Mouse (Mus musculus) hindbrain, embryonic 10.5 days (tissue): ENCODE measurements at regions not wholly inside any gene's neighbourhood (a gene's known extent, or its start where the extent isn't known, plus 50 kb on each side); places are given as distances from the start of the nearest gene placed in this dataset.
A peak's percentile ranks its signal among the peaks of the same experiment; 100 is the strongest.

ENCODE experiments used
- DNase-seq: peaks from one replicate; pipeline ENCODE4 v3.0.0-alpha.2; 2017; ENCODE audit warnings: low spot score
- H3K27ac ChIP-seq: fragments of 300-500 bp; sonication (generic); 2 replicates; pipeline ENCODE4 v1.5.1; 2016; ENCODE audit warnings: mild to moderate bottlenecking, moderate library complexity
- H3K27me3 ChIP-seq: fragments of 300-500 bp; sonication (generic); 2 replicates; pipeline ENCODE4 v1.6.1; 2016; ENCODE audit warnings: mild to moderate bottlenecking; ENCODE audit not compliant: poor library complexity, insufficient read depth, severe bottlenecking
- H3K36me3 ChIP-seq: fragments of 300-500 bp; sonication (generic); 2 replicates; pipeline ENCODE4 v1.6.1; 2016; ENCODE audit warnings: mild to moderate bottlenecking, moderate library complexity
- H3K4me1 ChIP-seq: fragments of 300-500 bp; sonication (generic); replicated peaks from 2 replicates; pipeline ENCODE4 v1.6.1; 2016; ENCODE audit warnings: mild to moderate bottlenecking
- H3K4me3 ChIP-seq: fragments of 300-500 bp; sonication (generic); 2 replicates; pipeline ENCODE4 v1.5.1; 2016; ENCODE audit warnings: mild to moderate bottlenecking, moderate library complexity
- H3K9me3 ChIP-seq: fragments of 300-500 bp; sonication (generic); 2 replicates; pipeline ENCODE4 v1.6.1; 2016; ENCODE audit warnings: mild to moderate bottlenecking, moderate library complexity
- WGBS: fragments of 180-500 bp; shearing (Covaris S2); methylation state at CpG from one replicate; pipeline ENCODE4 v1.1.7; 2016; 5-methylcytosine and 5-hydroxymethylcytosine counted together

DNA sequence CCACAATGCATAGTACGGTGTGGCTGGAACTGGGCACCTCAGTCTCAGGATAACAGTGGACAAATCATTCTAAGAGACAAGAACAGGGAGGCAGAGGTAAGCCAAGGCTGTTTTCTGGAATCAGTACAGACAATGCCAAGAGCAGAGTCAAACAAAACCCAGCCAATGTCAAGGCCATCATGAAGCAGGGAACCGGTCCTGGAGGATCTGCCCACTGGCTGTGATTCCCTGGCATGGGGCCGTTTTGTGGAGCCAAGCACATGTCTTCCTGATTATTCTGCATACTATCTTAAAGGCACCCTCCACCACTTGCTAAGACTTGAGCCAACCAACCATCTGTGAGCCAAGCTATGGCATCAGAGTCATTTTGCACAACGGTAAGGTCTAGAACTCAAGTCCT, 222.6 kb downstream of the Sec61b start:
- H3K27ac ChIP-seq = no peak overlapping the region
- WGBS = 85% methylated on average over 4 of the region's 4 CpGs
- H3K4me3 ChIP-seq = no peak overlapping the region
- H3K36me3 ChIP-seq = no peaks in the 10 kb centered on the region
- no peaks in the 10 kb centered on the region for H3K4me1 ChIP-seq
- no peak for DNase-seq
- H3K27me3 ChIP-seq = no peaks in the 10 kb centered on the region
- H3K9me3 ChIP-seq = no peaks in the 10 kb centered on the region

DNA sequence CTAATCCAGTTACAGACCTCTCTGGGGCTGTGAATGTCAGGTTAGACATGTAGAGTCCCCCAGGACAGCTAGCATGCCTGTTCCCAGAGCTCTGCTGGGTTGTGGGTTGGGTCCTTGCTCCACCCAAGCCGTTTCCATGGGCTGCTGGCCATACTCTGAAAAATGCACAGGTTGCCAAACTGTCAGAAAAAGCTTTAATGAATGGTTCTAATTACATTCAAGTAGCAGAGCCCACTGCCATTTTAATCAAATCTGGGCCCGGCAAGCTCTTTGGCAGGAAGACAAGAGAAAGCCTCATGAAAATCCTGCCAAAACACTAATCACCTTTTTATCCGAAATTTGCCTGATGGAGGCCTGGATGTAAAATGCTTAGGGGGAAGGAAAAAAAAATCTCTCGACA, 224.1 kb downstream of the Sec61b start:
- WGBS = 69% methylated on average over 4 of the region's 4 CpGs

DNA sequence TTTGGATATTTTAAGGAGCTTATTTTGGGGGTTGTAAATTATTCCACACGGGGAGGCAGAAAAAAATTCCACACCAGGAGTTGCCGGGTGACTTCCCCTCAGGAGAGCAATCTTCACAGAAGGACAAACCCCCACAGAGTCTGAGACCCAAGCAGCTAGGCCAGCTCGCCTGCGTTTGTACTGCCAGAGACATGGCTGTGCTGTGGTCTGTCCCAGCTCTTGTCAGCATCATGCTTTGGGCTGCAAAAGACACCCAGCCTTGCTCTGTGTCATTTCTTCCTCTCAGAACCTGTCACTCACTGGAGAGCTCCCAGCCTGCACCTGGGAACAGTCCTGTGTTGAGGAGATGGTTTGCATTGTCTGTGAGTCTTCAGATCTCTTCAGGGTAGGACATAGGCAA, 224.5 kb downstream of the Sec61b start:
- WGBS = 62% methylated on average over 4 of the region's 4 CpGs
- Histone ChIP-seq H3K27ac (no peak overlapping the region), H3K9me3 (no peaks in the 10 kb centered on the region)

More for the DNA sequence above, 224.1 kb downstream of the Sec61b start:
- no peaks in the 10 kb centered on the region for H3K4me1 ChIP-seq
- no peak overlapping the region for H3K4me3 ChIP-seq
- no peaks in the 10 kb centered on the region for H3K27me3 ChIP-seq
- H3K36me3 ChIP-seq = no peaks in the 10 kb centered on the region
- no peaks in the 10 kb centered on the region for H3K9me3 ChIP-seq
- no peak for DNase-seq
- no peak overlapping the region for H3K27ac ChIP-seq

DNA sequence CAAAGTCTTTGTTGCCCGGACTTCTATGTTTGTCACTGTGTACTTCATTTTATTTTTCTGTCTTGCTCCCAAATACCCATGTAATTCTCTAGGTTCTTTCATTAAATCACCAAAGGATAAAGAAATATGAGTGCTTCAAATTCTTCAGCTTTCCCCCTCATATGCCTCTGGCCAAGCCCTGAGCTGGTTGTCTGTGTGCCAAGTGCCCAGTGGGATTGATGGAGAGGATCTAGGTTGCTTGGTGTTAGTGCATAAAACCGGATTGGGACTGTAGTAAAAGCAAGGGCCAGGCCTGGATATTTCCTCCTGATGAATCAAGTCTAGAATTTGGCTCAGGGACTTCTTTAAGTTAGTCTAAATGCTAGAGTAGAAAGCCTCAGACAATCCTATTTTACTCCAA, 229.0 kb downstream of the Sec61b start:
- no peaks in the 10 kb centered on the region for H3K9me3 ChIP-seq
- H3K4me1 ChIP-seq = no peaks in the 10 kb centered on the region
- WGBS = 82% methylated on average over 2 of the region's 2 CpGs
- H3K4me3 ChIP-seq = no peak overlapping the region
- DNase-seq = no peak
- H3K36me3 ChIP-seq = no peaks in the 10 kb centered on the region
- no peak overlapping the region for H3K27ac ChIP-seq
- no peaks in the 10 kb centered on the region for H3K27me3 ChIP-seq

More for the DNA sequence above, 224.5 kb downstream of the Sec61b start:
- Histone ChIP-seq H3K27me3 (no peaks in the 10 kb centered on the region), H3K36me3 (no peaks in the 10 kb centered on the region), H3K4me1 (no peaks in the 10 kb centered on the region), H3K4me3 (no peak overlapping the region)
- DNase-seq = no peak

DNA sequence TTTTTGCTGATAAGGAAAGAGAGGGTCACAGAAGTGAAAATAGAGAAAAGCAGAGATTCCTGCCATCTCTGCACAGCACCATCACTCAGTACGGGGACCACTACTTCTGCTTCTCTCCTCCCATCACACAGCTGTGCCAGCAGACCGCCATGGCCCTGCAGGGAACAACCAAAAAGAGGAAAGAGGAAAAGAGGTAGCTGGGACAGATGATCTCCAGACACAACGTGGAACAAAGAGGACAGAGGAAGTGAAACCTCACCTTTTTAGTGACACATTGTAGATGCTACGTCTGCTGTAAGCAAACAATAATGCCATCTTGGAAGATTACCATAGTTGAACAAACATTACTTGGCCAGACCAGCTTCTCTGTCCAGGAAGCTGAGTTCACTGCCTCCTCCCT, 230.1 kb downstream of the Sec61b start:
- Histone ChIP-seq H3K27me3 (no peaks in the 10 kb centered on the region), H3K27ac (no peak overlapping the region), H3K9me3 (no peaks in the 10 kb centered on the region), H3K4me3 (no peak overlapping the region), H3K36me3 (no peaks in the 10 kb centered on the region), H3K4me1 (no peaks in the 10 kb centered on the region)
- DNase-seq = no peak
- 78% methylated on average over 4 of the region's 4 CpGs for WGBS

DNA sequence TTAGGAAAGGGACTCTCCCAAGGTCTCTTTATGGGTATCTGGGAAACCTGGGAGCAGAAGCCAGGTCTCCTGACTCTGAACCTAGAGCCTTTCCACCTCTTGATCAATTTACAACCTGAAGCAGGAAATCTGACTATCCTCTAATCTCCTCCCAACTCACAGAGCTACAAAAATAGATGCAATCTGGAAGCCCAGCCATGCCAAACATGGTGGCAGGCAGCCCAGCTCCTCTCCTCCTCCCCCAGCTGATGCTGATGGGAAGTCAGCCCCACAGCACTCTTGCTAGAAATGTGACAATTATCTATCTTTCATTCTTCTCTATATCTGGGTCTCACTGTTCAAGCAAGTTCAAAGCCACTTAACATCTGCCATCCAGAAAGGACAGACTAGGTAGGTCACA, 233.5 kb downstream of the Sec61b start:
- Histone ChIP-seq H3K9me3 (no peaks in the 10 kb centered on the region), H3K4me3 (no peak overlapping the region), H3K36me3 (no peaks in the 10 kb centered on the region), H3K27me3 (no peaks in the 10 kb centered on the region), H3K4me1 (no peaks in the 10 kb centered on the region), H3K27ac (no peak overlapping the region)
- no peak for DNase-seq

DNA sequence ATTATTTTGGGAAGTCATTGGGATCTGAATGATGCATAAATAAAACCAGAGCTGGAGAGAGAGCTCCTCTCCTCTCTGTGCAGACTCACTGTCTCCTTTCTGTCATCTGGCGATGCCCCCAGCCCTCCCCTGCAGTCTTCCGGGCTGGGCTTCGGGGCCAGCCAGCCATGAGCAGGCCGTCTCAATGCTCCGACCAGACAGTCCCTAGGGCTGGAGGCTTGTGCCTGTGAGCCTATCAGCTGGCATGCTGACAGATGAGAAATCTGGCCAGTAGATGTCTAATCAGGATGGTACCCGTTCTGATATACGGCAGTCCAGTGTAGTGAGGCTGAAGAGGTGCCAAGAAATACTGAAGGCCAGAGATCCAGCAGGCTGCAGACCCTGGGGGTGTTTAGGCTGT, 238.9 kb downstream of the Sec61b start:
- 78% methylated on average over 7 of the region's 7 CpGs for WGBS
- Histone ChIP-seq H3K27me3 (no peaks in the 10 kb centered on the region), H3K27ac (no peak overlapping the region), H3K4me3 (no peak overlapping the region), H3K9me3 (no peaks in the 10 kb centered on the region), H3K36me3 (no peaks in the 10 kb centered on the region), H3K4me1 (no peaks in the 10 kb centered on the region)
- DNase-seq = no peak

DNA sequence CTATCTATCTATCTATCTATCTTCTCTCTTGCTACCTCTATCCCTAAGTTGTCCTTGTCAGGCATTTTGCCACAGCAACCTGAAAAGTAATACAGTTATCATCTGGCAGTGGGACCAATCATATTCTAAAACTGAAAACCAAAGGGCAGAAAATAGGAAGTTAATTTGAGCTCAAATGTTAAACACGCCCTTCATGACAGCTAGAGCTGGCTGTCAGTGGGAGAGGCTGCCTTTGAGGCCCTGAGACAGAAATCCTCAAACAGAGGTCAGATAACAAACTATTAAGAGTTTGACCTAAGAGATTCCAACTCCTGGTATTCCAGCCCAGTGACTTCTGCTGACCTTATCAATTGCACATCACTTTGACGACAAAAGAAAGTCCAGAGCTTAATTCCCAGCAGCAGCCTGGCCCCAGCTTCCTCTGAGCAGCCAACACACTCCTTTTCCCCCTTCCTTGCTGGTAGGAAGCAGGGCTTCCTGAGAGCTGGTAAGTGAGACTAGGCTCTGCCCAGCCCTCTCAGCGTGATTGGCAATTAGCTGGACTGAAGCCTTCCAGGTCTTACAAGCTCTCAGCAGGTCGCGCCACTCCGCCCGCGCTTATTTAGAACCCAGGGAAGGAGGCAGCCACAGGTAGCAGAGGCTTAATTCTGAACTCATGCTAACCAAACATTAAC, 250.0 kb downstream of the Sec61b start:
- H3K36me3 ChIP-seq = no peaks in the 10 kb centered on the region
- DNase-seq = peak; percentile 22
- no peaks in the 10 kb centered on the region for H3K27me3 ChIP-seq
- H3K4me3 ChIP-seq = peak overlapping the region; percentile 27
- H3K27ac ChIP-seq = no peak overlapping the region
- H3K9me3 ChIP-seq = 0 out of 2 replicates have a peak, but pooled peaks cover 4% of the 10 kb centered on the region
- WGBS = 2% methylated on average over 8 of the region's 8 CpGs
- H3K4me1 ChIP-seq = peaks cover 16% of the 10 kb centered on the region

DNA sequence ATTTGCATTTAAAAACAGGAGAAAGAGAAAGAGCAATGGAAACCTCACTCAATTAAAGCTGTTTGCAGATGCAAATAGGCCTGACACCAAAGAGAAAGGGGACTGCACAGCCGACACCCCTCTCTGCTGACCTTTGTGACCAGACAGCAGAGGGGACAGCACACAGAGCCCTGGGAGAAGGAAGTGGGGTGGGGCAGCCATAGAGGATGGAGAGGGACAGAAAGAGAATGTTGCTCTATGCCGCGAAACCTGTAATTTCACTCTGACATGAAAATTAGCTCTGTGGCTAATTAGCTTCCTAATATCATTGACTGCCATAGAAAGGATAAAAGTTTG, 250.5 kb downstream of the Sec61b start:
- H3K27ac ChIP-seq = no peak overlapping the region
- H3K4me3 ChIP-seq = peak overlapping the region; percentile 27
- H3K9me3 ChIP-seq = 0 out of 2 replicates have a peak, but pooled peaks cover 4% of the 10 kb centered on the region
- 10% methylated on average over 3 of the region's 3 CpGs for WGBS
- H3K36me3 ChIP-seq = no peaks in the 10 kb centered on the region
- peaks cover 16% of the 10 kb centered on the region for H3K4me1 ChIP-seq
- DNase-seq = no peak
- H3K27me3 ChIP-seq = no peaks in the 10 kb centered on the region

DNA sequence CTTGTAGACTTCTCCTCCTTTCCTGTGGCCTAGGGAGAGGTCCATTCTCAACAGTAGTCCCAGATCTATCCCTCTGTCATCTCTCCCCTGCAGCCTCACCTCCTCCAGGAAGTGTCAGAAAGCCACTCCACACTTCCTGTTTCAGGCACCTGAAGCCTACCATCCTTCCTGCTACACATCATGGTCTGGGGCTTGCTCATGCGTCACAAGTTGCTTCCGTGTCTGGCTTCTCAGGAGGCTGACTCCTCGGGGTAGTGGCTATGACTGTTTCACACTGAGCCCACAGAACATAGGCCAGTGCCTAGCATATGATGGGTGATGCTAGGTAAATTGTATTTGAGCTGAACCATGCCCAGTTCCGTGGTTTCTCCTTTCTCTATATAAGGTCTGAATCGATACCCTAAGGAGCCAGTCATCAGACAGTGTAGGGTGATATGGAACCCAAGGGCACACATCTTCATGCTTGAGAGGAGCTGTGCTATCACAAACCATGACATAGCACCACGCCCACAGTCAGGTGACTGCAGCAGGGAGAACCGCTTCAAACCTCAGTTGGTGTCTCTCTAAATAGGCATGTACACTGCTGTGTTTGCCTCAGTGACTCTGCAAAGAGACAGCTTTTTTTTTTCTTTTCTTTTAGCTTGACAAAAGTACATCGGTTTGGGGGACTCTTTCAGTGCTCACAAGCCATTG, 272.2 kb downstream of the Sec61b start:
- no peaks in the 10 kb centered on the region for H3K4me1 ChIP-seq
- 83% methylated on average over 8 of the region's 8 CpGs for WGBS

DNA sequence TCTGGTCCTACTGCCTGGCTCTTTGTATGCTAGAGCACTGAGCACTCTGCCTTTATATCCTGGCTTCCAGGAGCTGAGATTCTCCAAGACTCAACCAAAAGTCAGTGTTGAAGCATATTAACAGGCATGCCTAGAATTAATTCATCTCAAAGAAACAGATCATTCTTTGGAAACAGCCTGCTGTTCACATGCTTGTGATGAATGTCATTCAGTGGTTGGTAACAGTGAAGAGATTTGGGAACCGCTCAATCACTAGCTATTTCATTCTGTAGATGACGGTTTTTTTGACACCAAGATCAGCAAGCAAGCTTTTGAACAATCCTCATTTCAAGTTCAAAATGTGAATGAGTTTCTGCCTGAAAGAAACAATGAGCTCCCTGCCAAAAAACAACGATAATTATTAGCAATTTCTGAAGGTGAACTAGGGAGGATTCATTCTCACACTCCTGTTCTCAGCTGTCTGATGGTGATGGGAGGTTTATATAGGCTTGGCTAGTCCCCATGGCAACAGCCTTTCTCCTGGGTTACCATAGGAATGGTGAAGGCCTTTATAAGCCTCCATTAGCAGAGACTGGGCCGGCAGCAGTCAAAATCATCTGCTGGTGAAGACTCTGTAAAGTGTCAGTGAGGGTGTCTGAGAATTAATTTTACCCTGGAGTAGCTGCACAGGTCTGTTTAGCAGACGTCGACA, 272.6 kb upstream of the Nr4a3 start:
- Histone ChIP-seq H3K4me3 (no peak overlapping the region), H3K27ac (no peak overlapping the region), H3K27me3 (no peaks in the 10 kb centered on the region), H3K9me3 (no peaks in the 10 kb centered on the region), H3K4me1 (peaks cover 14% of the 10 kb centered on the region; the same call in 1 of the 2 replicates), H3K36me3 (no peaks in the 10 kb centered on the region)
- WGBS = 70% methylated on average over 6 of the region's 6 CpGs
- peak; percentile 43 for DNase-seq

More for the DNA sequence above, 272.2 kb downstream of the Sec61b start:
- no peak for DNase-seq
- Histone ChIP-seq H3K4me3 (no peak overlapping the region), H3K27me3 (no peaks in the 10 kb centered on the region), H3K9me3 (no peaks in the 10 kb centered on the region), H3K36me3 (no peaks in the 10 kb centered on the region), H3K27ac (no peak overlapping the region)

DNA sequence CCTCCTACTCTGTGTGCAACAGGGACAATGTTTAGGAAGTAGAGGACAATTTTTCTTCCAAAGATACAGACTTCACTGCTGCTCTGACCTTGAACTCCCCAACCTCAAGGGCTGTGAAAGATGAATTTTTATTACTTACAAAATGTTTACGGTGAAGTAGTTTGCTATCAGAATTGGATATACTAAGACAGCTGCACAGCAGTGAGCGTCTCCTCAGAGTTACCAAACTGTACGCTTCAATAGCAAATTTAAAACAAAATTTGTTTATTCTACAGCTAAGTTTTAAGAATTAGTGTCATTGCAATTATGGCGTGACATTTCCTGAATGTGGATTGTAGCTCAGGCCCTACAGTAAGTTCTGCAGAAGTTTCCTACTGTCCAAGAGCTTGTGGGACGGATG, 270.3 kb upstream of the Nr4a3 start:
- no peaks in the 10 kb centered on the region for H3K36me3 ChIP-seq
- 89% methylated on average over 5 of the region's 5 CpGs for WGBS
- peaks cover 14% of the 10 kb centered on the region; the same call in 1 of the 2 replicates for H3K4me1 ChIP-seq
- no peak for DNase-seq
- no peaks in the 10 kb centered on the region for H3K9me3 ChIP-seq
- H3K27me3 ChIP-seq = no peaks in the 10 kb centered on the region
- no peak overlapping the region for H3K4me3 ChIP-seq
- H3K27ac ChIP-seq = no peak overlapping the region

DNA sequence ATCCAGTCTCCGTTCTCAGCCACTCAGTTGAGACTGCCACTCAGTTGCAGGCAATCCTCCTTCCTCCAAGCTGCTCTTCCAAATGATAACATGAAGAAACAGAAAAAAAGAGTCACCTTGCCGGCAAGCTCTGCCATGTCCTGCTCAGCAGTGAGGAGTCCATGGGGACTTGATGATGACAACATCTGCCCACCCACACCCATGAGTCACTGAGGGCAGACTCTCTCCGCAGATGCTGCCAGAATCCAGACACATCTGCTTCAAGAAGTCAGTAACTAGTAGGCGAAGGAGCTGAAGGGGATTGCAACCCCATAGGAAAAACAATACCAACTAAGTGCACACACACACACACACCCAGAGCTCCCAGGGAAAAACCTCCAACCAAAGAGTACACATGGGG, 263.9 kb upstream of the Nr4a3 start:
- WGBS = 84% methylated on average over 4 of the region's 4 CpGs
- no peak overlapping the region for H3K27ac ChIP-seq
- H3K4me1 ChIP-seq = no peaks in the 10 kb centered on the region
- H3K36me3 ChIP-seq = no peaks in the 10 kb centered on the region
- no peak for DNase-seq
- no peaks in the 10 kb centered on the region for H3K9me3 ChIP-seq
- no peaks in the 10 kb centered on the region for H3K27me3 ChIP-seq
- no peak overlapping the region for H3K4me3 ChIP-seq
